Mouse (Mus musculus): ENCODE results near the gene Pabpc1l.

DNA sequence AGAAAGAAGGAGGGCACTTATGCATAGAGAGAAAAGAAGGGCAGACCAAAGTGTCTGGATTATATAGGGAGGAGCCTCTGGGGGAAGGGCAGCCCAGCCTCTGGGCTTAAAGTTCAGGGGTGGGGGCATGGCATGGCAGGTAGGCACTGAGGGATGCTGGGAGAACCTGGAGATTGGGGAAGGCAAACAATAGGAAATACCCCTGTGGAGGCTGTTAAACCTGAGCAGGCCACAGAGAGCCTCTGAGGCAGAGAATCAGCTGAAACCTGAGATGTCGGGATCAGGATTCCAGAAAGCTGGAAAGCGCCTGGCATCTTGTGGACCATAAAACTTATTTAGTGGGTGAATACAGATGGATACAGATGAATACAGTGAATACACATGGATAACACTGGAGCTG lies 46.9 kb downstream of the Pabpc1l start:
- TF ChIP-seq CTCF (IDR thresholded peaks at IDR 0.05; ENCODE audit: borderline replicate concordance, control insufficient read depth, extremely low read depth, insufficient read depth, low read length, poor library complexity) (no peak), POLR2A (IDR thresholded peaks at IDR 0.05; ENCODE audit: control insufficient read depth, extremely low read depth, insufficient read depth, low read length, poor library complexity) (no peak)

All from thymus, adult 2 months (tissue).